8 mouse cellular contexts compared by ENCODE assay signal in the genomic region with DNA sequence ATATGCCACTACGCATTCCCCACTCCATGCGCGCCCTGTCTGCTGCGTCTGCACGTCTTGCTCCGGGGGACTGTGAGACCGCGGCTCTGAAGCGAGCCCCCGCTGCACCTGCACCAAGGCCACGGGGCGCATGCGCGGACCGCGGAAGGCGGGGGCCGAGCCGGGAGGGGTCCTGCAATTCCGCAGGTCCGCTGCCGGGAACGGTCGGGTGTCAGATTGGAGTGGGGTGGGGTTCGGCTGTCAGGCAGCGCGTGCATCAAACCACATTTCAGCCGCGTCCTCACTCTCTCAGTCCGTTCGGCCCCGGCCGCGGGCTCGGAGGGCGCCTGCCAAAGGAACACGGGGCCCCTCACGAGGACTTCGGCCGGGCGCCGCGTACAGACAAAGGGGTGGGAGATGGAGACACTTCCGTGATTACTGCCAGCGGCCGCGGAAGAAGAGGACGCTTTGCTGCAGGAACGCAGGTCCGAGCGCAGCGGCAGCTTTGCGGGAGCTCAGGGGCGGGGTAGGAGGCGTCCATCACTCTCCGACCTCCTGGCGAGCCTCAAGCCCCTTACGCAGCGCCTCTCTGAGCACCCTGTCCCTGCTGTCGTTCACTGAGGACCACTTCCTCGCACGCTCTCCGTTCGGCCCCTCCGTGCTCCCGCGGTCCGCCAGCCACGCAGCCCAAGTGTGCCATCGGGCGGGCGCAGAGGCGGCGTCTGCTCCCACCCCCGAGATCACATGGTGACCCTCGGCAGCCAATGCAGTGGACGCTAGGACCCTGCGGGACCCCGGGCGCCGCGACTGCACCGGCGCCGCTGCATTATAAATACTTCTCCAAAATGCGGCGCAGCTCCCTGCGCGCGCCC. TPM values are rescaled to one million over a fixed set of nuclear protein-coding genes. Genes with fewer than 3 reads are reported as not detected.
A peak's percentile ranks its signal among the peaks of the same experiment; 100 is the strongest.
DNase-seq lines count a peak whose midpoint lies in the region; ATAC-seq lines count a peak whose summit lies in the region.

A gene (plus strand): TSS at position 142 of the 851 bp plus-strand sequence.

- DNase-seq in MN1 (ENCODE audit: low spot score): peak; percentile 40
- peak; percentile 94 for DNase-seq in forebrain, embryonic 14.5 days (ENCODE audit: low spot score)
- DNase-seq in left cerebral cortex, postnatal 25 days (ENCODE audit: low spot score in 2 of 2): peak; percentile 90 to 93
- peak; percentile 99 for DNase-seq in midbrain, embryonic 11.5 days (ENCODE audit: low spot score, missing footprints)
- DNase-seq in spleen, postnatal 4 days (ENCODE audit: low spot score in 2 of 2): peak; percentile 52 to 76
- no peak for DNase-seq in urinary bladder, postnatal 25 days (ENCODE audit: low spot score)

- intact Hi-C loops in left cerebral cortex, postnatal 25 days (cut with DNase I): loop anchor here (2.0 to 5.0 kb wide), 2 partner anchors 191 to 281 kb away; a partner anchor contains a TSS

- H3K4me2 ChIP-seq in forebrain, embryonic 14.5 days (ENCODE audit: low read length): peak within 1 kb of the TSS; percentile 77
- peak within 1 kb of the TSS; percentile 73 for H3K4me2 ChIP-seq in hindbrain, embryonic 13.5 days
- H3K4me2 ChIP-seq in midbrain, embryonic 11.5 days: peak within 1 kb of the TSS; percentile 96

- H3K36me3 ChIP-seq in forebrain, embryonic 14.5 days (ENCODE audit: control insufficient read depth, insufficient read depth, low read length): peaks cover 12% of the 10 kb centered on the region
- peaks cover 14% of the 10 kb centered on the region for H3K36me3 ChIP-seq in hindbrain, embryonic 13.5 days
- H3K36me3 ChIP-seq in midbrain, embryonic 11.5 days (ENCODE audit: control insufficient read depth, insufficient read depth, low read length): no peaks in the 10 kb centered on the region

- no peaks in the 10 kb centered on the region for H3K9me3 ChIP-seq in forebrain, embryonic 14.5 days (replicated peaks; ENCODE audit: control insufficient read depth, low read length)
- H3K9me3 ChIP-seq in hindbrain, embryonic 13.5 days: no peaks in the 10 kb centered on the region
- H3K9me3 ChIP-seq in midbrain, embryonic 11.5 days (ENCODE audit: control insufficient read depth, low read length): no peaks in the 10 kb centered on the region

- under 1% methylated on average over 82 of the region's 90 CpGs for WGBS in forebrain, embryonic 14.5 days
- under 1% methylated on average over 88 of the region's 90 CpGs for WGBS in hindbrain, embryonic 13.5 days
- WGBS in midbrain, embryonic 11.5 days: under 1% methylated on average over 90 of the region's 90 CpGs

- H3K9ac ChIP-seq in forebrain, embryonic 14.5 days (ENCODE audit: low read length): peak within 1 kb of the TSS; percentile 84
- peak within 1 kb of the TSS; percentile 95 for H3K9ac ChIP-seq in hindbrain, embryonic 13.5 days
- peak within 1 kb of the TSS; percentile 77 for H3K9ac ChIP-seq in midbrain, embryonic 11.5 days (ENCODE audit: low read length)

- peaks cover 23% of the 10 kb centered on the region for H3K4me1 ChIP-seq in forebrain, embryonic 14.5 days (ENCODE audit: control insufficient read depth, insufficient read depth, low read length)
- peaks cover 46% of the 10 kb centered on the region for H3K4me1 ChIP-seq in hindbrain, embryonic 13.5 days (replicated peaks)
- H3K4me1 ChIP-seq in midbrain, embryonic 11.5 days (ENCODE audit: control insufficient read depth, insufficient read depth, low read length): peaks cover 20% of the 10 kb centered on the region

- no peaks in the 10 kb centered on the region for H3K27me3 ChIP-seq in forebrain, embryonic 14.5 days (replicated peaks; ENCODE audit: control insufficient read depth, insufficient read depth, low read length)
- peaks cover 6% of the 10 kb centered on the region; the same call in 1 of the 2 replicates for H3K27me3 ChIP-seq in hindbrain, embryonic 13.5 days
- H3K27me3 ChIP-seq in midbrain, embryonic 11.5 days (ENCODE audit: control insufficient read depth, insufficient read depth, low read length): peaks cover 8% of the 10 kb centered on the region; the same call in 1 of the 2 replicates

- ATAC-seq in cerebellum, adult (ENCODE audit: insufficient number of reproducible peaks, low FRiP score, low TSS enrichment): peak; percentile 75
- peak; percentile 85 for ATAC-seq in forebrain, embryonic 14.5 days
- peak; percentile 83 for ATAC-seq in hindbrain, embryonic 13.5 days (ENCODE audit: low FRiP score)
- ATAC-seq in midbrain, embryonic 11.5 days (ENCODE audit: low FRiP score): peak; percentile 91

- peak within 1 kb of the TSS; percentile 82 for H3K4me3 ChIP-seq in forebrain, embryonic 14.5 days (ENCODE audit: low read depth, low read length)
- peak within 1 kb of the TSS; percentile 87 for H3K4me3 ChIP-seq in hindbrain, embryonic 13.5 days
- H3K4me3 ChIP-seq in midbrain, embryonic 11.5 days (ENCODE audit: low read depth, low read length): peak within 1 kb of the TSS; percentile 80

- peak within 1 kb of the TSS; percentile 97 for H3K27ac ChIP-seq in forebrain, embryonic 14.5 days (ENCODE audit: low read depth, low read length)
- H3K27ac ChIP-seq in hindbrain, embryonic 13.5 days: peak within 1 kb of the TSS; percentile 99
- peak within 1 kb of the TSS; percentile 90 for H3K27ac ChIP-seq in midbrain, embryonic 11.5 days (ENCODE audit: low read depth, low read length)

RNA-seq across cellular contexts. Expression of the gene that starts here (rescaled TPM):
- 2.5 and 2.7 TPM in 2 replicates for polyA plus RNA-seq in forebrain, embryonic 14.5 days (2014; fragmentation: Nextera tagmentation; extraction: Ambion mirVana)
- polyA plus RNA-seq in hindbrain, embryonic 13.5 days (2015; fragmentation: Nextera tagmentation; extraction: Ambion mirVana): 3.9 and 4.2 TPM in 2 replicates
- 100 to 1,000 TPM; 180 to 191 TPM for total RNA-seq in left cerebral cortex, postnatal 25 days (2021)
- polyA plus RNA-seq in midbrain, embryonic 11.5 days (2014; fragmentation: Nextera tagmentation; extraction: Ambion mirVana): 1.0 and 1.6 TPM in 2 replicates
